Mouse (Mus musculus) G1E (cell line): ENCODE measurements around the gene Col6a5. TPM values are rescaled to one million over a fixed set of nuclear protein-coding genes. Genes with fewer than 3 reads are reported as not detected.

ENCODE experiments used
- ATAC-seq: 2 replicates; pipeline ENCODE4 v1.8.0; 2016; ENCODE audit warnings: mild to moderate bottlenecking; ENCODE audit not compliant: insufficient number of reproducible peaks, poor library complexity, low FRiP score, severe bottlenecking; ENCODE audit errors: extremely low read depth
- DNase-seq: peaks from one replicate; pipeline ENCODE4 v3.0.0; 2012; ENCODE audit warnings: low spot score
- H3K27me3 ChIP-seq: 2 replicates; pipeline ENCODE4 v1.6.1; 2012; ENCODE audit warnings: mild to moderate bottlenecking, low read length, inconsistent platforms; ENCODE audit not compliant: insufficient read depth
- H3K36me3 ChIP-seq: replicated peaks from 2 replicates; pipeline ENCODE3; 2012; ENCODE audit warnings: mild to moderate bottlenecking, inconsistent platforms
- H3K4me1 ChIP-seq: 2 replicates; pipeline ENCODE4 v1.6.1; 2012; ENCODE audit warnings: low read depth, low read length, inconsistent platforms, mixed read lengths; ENCODE audit not compliant: insufficient read depth
- H3K4me3 ChIP-seq: 2 replicates; pipeline ENCODE4 v1.5.1; 2012; ENCODE audit warnings: low read depth, mild to moderate bottlenecking, inconsistent platforms, low read length, moderate library complexity, mixed read lengths
- H3K9me3 ChIP-seq: replicated peaks from 2 replicates; pipeline ENCODE4 v1.6.1; 2012; ENCODE audit warnings: inconsistent platforms
- CTCF ChIP-seq: IDR thresholded peaks from 2 replicates; pipeline ENCODE4 v1.5.1; 2012; ENCODE audit warnings: low read depth, low read length, inconsistent platforms, mixed read lengths
- GATA1 ChIP-seq: IDR thresholded peaks from 2 replicates; pipeline ENCODE4 v1.6.1; 2012; ENCODE audit warnings: borderline replicate concordance, low read length, inconsistent platforms, mixed read lengths
- GATA2 ChIP-seq: IDR thresholded peaks from 2 replicates; pipeline ENCODE4 v1.6.1; 2012; ENCODE audit warnings: low read depth, low read length, inconsistent platforms, borderline replicate concordance
- POLR2AphosphoS5 ChIP-seq: IDR thresholded peaks from 2 replicates; pipeline ENCODE4 v1.6.1; 2012; ENCODE audit warnings: low read depth, low read length, inconsistent platforms; ENCODE audit not compliant: insufficient replicate concordance
- TAL1 ChIP-seq: conservative IDR thresholded peaks from 2 replicates; pipeline ENCODE4 v1.6.1; 2012; ENCODE audit warnings: low read depth, low read length, inconsistent platforms, mixed read lengths
- polyA plus RNA-seq: library from polyadenylated mRNA; stranded (reverse); fragments of >175 nt; gene quantifications from 2 replicates; pipeline ENCODE4 v1.2.3, GENCODE M21; 2012
- total RNA-seq, 2 experiments: library from RNA; stranded (forward) in 1 of 2; stranded (reverse) in 1 of 2; fragments of 200-1000 nt in 1 of 2; fragments of >200 nt in 1 of 2; fragmentation: Nextera tagmentation in 1 of 2; gene quantifications; 2 replicates each; pipeline ENCODE4 v1.2.3; 2014 to 2017

The Col6a5 gene
- total and polyA plus RNA-seq, 3 experiments = 0.16 TPM; not detected in 2

GRCm38 (mm10) chr9:105884656-105885430, 75.6 kb downstream of the Col6a5 start:
- H3K9me3 ChIP-seq = peaks cover 29% of the 10 kb centered on the region
- no peak overlapping the region for H3K4me3 ChIP-seq
- TF ChIP-seq TAL1 (no peak), GATA1 (no peak), POLR2AphosphoS5 (no peak), GATA2 (no peak), CTCF (no peak)

GRCm38 (mm10) chr9:105880743-105881142, 79.7 kb downstream of the Col6a5 start:
- no peaks in the 10 kb centered on the region for H3K27me3 ChIP-seq
- H3K36me3 ChIP-seq = no peaks in the 10 kb centered on the region
- ATAC-seq (no peak), DNase-seq (no peak)
- no peak overlapping the region for H3K4me3 ChIP-seq
- no peak for TF ChIP-seq GATA2
- TF ChIP-seq GATA1 = no peak
- TF ChIP-seq TAL1 = no peak
- TF ChIP-seq POLR2AphosphoS5 = no peak
- no peak for TF ChIP-seq CTCF
- peaks cover 30% of the 10 kb centered on the region for H3K9me3 ChIP-seq
- H3K4me1 ChIP-seq = no peaks in the 10 kb centered on the region

More at GRCm38 (mm10) chr9:105884656-105885430, 75.6 kb downstream of the Col6a5 start:
- DNase-seq = no peak
- Histone ChIP-seq H3K36me3 (no peaks in the 10 kb centered on the region), H3K27me3 (no peaks in the 10 kb centered on the region), H3K4me1 (no peaks in the 10 kb centered on the region)
- no peak for ATAC-seq

- H3K27me3 ChIP-seq = no peaks in the 10 kb centered on the region
- TF ChIP-seq CTCF (no peak), GATA2 (no peak), TAL1 (no peak), POLR2AphosphoS5 (no peak), GATA1 (no peak)
- H3K4me3 ChIP-seq = no peak overlapping the region
- peaks cover 23% of the 10 kb centered on the region for H3K9me3 ChIP-seq
- no peaks in the 10 kb centered on the region for H3K36me3 ChIP-seq
- H3K4me1 ChIP-seq = no peaks in the 10 kb centered on the region
- no peak for DNase-seq
- ATAC-seq = no peak
Measured at GRCm38 (mm10) chr9:105878365-105879108, 81.9 kb downstream of the Col6a5 start.

- ATAC-seq (no peak), DNase-seq (no peak)
- no peaks in the 10 kb centered on the region for H3K27me3 ChIP-seq
- H3K4me1 ChIP-seq = no peaks in the 10 kb centered on the region
- H3K36me3 ChIP-seq = no peaks in the 10 kb centered on the region
- H3K4me3 ChIP-seq = no peak overlapping the region
- TF ChIP-seq GATA1 = no peak
- no peak for TF ChIP-seq CTCF
- H3K9me3 ChIP-seq = peaks cover 16% of the 10 kb centered on the region
Measured at GRCm38 (mm10) chr9:105876124-105876523, 84.3 kb downstream of the Col6a5 start.

GRCm38 (mm10) chr9:105871643-105872042, 88.8 kb downstream of the Col6a5 start:
- Histone ChIP-seq H3K27me3 (no peaks in the 10 kb centered on the region), H3K36me3 (no peaks in the 10 kb centered on the region), H3K4me3 (no peak overlapping the region), H3K4me1 (no peaks in the 10 kb centered on the region), H3K9me3 (peaks cover 23% of the 10 kb centered on the region)
- ATAC-seq (no peak), DNase-seq (no peak)
- TF ChIP-seq GATA2 (no peak), GATA1 (no peak), CTCF (no peak), TAL1 (no peak), POLR2AphosphoS5 (no peak)

GRCm38 (mm10) chr9:105857773-105858172, 102.7 kb downstream of the Col6a5 start:
- peaks cover 34% of the 10 kb centered on the region for H3K9me3 ChIP-seq
- no peaks in the 10 kb centered on the region for H3K27me3 ChIP-seq
- H3K36me3 ChIP-seq = no peaks in the 10 kb centered on the region
- no peaks in the 10 kb centered on the region for H3K4me1 ChIP-seq
- DNase-seq (no peak), ATAC-seq (no peak)
- H3K4me3 ChIP-seq = no peak overlapping the region
- no peak for TF ChIP-seq POLR2AphosphoS5
- no peak for TF ChIP-seq TAL1
- TF ChIP-seq GATA2 = no peak
- no peak for TF ChIP-seq CTCF
- no peak for TF ChIP-seq GATA1
